Mouse (Mus musculus) embryonic facial prominence, embryonic 12.5 days (tissue): Measurements from ENCODE around the gene Samd4b. TPM values are rescaled to one million over a fixed set of nuclear protein-coding genes. Genes with fewer than 3 reads are reported as not detected.

ENCODE experiments used
- ATAC-seq: fragments of 200-750 bp; cut with Nextera tagmentation; 2 replicates; pipeline ENCODE4 v1.8.0; 2017; ENCODE audit not compliant: insufficient number of reproducible peaks, insufficient read depth, low FRiP score, low TSS enrichment
- H3K27ac ChIP-seq: fragments of 300-500 bp; sonication (generic); 2 replicates; pipeline ENCODE4 v1.5.1; 2016; ENCODE audit warnings: mild to moderate bottlenecking
- H3K27me3 ChIP-seq: fragments of 300-500 bp; sonication (generic); 2 replicates; pipeline ENCODE4 v1.6.1; 2016; ENCODE audit warnings: mild to moderate bottlenecking, moderate library complexity
- H3K36me3 ChIP-seq: fragments of 300-500 bp; sonication (generic); 2 replicates; pipeline ENCODE4 v1.6.1; 2016; ENCODE audit warnings: mild to moderate bottlenecking
- H3K4me1 ChIP-seq: fragments of 300-500 bp; sonication (generic); 2 replicates; pipeline ENCODE4 v1.6.1; 2016
- H3K4me2 ChIP-seq: fragments of 300-500 bp; sonication (generic); replicated peaks from 2 replicates; pipeline ENCODE4 v1.6.1; 2016; ENCODE audit warnings: mild to moderate bottlenecking, moderate library complexity
- H3K4me3 ChIP-seq: fragments of 300-500 bp; sonication (generic); 2 replicates; pipeline ENCODE4 v1.5.1; 2016; ENCODE audit warnings: mild to moderate bottlenecking
- H3K9ac ChIP-seq: fragments of 300-500 bp; sonication (generic); 2 replicates; pipeline ENCODE4 v1.6.1; 2016; ENCODE audit warnings: mild to moderate bottlenecking, moderate library complexity
- H3K9me3 ChIP-seq: fragments of 300-500 bp; sonication (generic); 2 replicates; pipeline ENCODE4 v1.6.1; 2016; ENCODE audit warnings: mild to moderate bottlenecking, moderate library complexity
- WGBS: fragments of 180-500 bp; shearing (Covaris S2); methylation state at CpG from one replicate; pipeline ENCODE4 v1.1.7; 2016; 5-methylcytosine and 5-hydroxymethylcytosine counted together
- polyA plus RNA-seq: library from polyadenylated mRNA; unstranded; fragments of >200 nt; fragmentation: Nextera tagmentation; extraction: Ambion mirVana; gene quantifications from 2 replicates; pipeline ENCODE4 v1.2.1, GENCODE M21; 2016

Gene Samd4b
- polyA plus RNA-seq, 1 experiment from 2014 or later = 36.6 TPM

DNA sequence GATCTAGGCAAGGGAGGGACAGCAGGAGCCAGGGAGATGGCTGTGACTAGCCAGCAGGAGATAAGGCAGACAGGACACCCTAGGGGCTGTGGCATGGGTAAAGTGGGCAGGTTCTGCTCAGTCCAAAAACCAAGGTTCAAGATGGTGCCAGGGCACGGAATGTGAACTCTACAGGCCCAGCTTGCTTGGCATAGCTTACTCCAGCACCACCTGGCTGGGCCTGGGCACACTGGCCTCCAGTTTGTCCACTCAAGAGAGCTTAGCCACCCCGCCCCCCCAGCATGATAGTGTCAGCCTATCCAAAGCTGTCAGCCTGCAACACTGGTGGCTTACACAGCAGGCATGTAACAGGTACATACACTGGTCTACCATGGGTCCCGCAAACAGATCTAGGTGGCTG is 24.7 kb downstream of the Samd4b start:
- no peaks in the 10 kb centered on the region for H3K27me3 ChIP-seq
- ATAC-seq = no peak
- peaks cover 31% of the 10 kb centered on the region for H3K4me1 ChIP-seq
- H3K4me2 ChIP-seq = no peak overlapping the region
- H3K9me3 ChIP-seq = no peaks in the 10 kb centered on the region
- no peak overlapping the region for H3K9ac ChIP-seq
- WGBS = 91% methylated on average over 3 of the region's 3 CpGs
- H3K36me3 ChIP-seq = 0 out of 2 replicates have a peak, but pooled peaks cover 12% of the 10 kb centered on the region
- no peak overlapping the region for H3K27ac ChIP-seq
- H3K4me3 ChIP-seq = no peak overlapping the region

DNA sequence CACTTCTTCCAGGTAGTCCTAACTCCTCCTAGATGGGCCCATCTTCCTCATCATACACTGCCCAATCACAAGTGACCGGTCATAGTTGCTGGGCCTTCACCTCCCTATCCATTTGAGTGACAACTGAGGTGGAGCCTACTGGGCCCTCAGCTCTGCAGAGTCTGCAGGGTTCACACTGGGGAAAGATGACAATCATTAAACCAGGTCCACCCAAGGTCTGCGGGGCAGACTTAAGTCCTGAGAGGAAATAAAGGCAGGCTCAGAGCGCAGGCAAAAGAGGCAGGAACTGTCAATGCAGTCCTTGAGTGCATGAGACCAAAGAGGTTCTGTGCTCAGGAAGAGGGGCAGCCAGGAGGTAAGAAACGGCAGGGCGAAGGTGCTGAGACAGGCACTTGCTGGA is 25.3 kb downstream of the Samd4b start:
- no peak for ATAC-seq

DNA sequence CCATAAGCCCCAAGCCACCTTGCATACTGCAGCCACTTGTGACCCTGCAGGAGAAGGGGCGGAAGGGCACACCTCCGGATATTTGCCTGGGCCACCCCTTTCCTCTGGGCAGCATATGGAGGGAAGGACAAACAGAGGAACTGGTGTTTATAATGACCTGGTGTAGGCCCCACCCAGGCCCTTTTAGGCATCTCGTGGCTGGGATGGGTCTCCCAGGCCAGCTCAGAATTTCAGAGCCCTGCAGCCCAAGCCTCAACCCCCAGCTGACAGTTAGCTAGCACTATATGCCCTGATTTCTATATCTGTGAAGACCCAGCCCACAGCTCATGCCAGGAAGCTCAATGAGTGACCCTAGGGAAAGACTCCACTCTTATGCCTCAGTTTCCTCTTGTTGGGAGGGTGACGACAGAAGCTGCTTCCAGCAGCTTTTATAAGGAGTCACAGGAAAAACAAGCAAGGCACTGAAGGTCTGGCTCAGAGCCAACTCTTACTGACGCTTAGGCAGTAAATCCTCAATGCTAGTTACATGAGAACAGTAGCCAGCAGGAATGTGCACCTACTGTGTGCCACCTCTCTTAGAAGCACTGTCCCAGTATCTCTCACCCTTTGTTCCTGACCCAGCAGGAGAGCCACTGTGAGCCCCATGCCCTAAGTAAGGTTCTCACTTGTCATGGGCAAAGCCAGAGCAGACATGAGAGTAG is 26.8 kb downstream of the Samd4b start:
- H3K36me3 ChIP-seq = peaks cover 32% of the 10 kb centered on the region
- peak overlapping the region; percentile 62 for H3K27ac ChIP-seq
- ATAC-seq = no peak
- H3K9ac ChIP-seq = no peak overlapping the region
- 39% methylated on average over 5 of the region's 5 CpGs for WGBS
- no peaks in the 10 kb centered on the region for H3K27me3 ChIP-seq
- no peak overlapping the region for H3K4me2 ChIP-seq
- no peaks in the 10 kb centered on the region for H3K9me3 ChIP-seq
- H3K4me3 ChIP-seq = no peak overlapping the region
- peaks cover 18% of the 10 kb centered on the region; the same call in 1 of the 2 replicates for H3K4me1 ChIP-seq

More for the DNA sequence above, 25.3 kb downstream of the Samd4b start:
- H3K27ac ChIP-seq = no peak overlapping the region
- H3K36me3 ChIP-seq = peaks cover 16% of the 10 kb centered on the region
- H3K9me3 ChIP-seq = no peaks in the 10 kb centered on the region
- peaks cover 31% of the 10 kb centered on the region for H3K4me1 ChIP-seq
- H3K9ac ChIP-seq = no peak overlapping the region
- H3K4me2 ChIP-seq = no peak overlapping the region
- 80% methylated on average over 5 of the region's 5 CpGs for WGBS
- H3K27me3 ChIP-seq = no peaks in the 10 kb centered on the region
- no peak overlapping the region for H3K4me3 ChIP-seq

DNA sequence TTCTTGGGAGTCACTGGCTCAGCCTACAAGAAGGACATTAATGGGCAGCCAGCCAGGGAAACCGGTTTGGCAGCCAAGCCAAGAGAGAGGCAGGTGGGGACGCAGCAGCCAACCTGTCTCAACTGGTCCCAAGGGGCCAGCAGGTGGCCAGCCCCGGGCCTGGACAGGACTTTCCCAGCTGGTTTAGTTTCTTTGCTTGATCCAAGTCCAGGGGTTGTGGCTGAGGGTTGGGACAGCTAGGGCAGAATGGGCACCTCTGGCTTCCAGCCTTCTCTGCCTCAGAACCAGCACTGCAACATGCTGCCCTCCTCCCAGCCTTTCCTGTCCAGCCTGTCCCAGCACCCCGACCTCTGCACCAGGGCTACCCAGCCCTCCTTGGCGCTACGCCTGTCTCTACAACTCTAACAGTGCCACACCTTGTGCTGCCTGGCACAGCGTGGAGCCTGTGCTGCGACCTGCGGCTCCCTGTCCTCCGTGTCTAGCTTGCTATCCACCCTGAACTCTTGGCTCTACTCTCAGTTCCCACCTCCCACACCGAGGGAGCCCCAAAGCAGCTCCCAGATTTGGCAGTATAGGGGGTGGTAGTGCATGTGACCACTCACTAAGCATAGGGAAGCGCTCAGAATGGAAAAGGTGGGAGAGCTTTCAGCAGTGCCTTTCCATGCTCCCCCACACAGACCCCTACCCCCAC is 27.5 kb downstream of the Samd4b start:
- H3K4me1 ChIP-seq = peaks cover 12% of the 10 kb centered on the region; the same call in 1 of the 2 replicates
- 70% methylated on average over 12 of the region's 12 CpGs for WGBS
- H3K9me3 ChIP-seq = no peaks in the 10 kb centered on the region
- no peak overlapping the region for H3K4me3 ChIP-seq
- peak; percentile 37; the same call in 1 of the 2 replicates for ATAC-seq
- H3K9ac ChIP-seq = no peak overlapping the region
- H3K27ac ChIP-seq = peak overlapping the region; percentile 62
- no peaks in the 10 kb centered on the region for H3K27me3 ChIP-seq
- H3K4me2 ChIP-seq = no peak overlapping the region
- H3K36me3 ChIP-seq = peaks cover 36% of the 10 kb centered on the region

DNA sequence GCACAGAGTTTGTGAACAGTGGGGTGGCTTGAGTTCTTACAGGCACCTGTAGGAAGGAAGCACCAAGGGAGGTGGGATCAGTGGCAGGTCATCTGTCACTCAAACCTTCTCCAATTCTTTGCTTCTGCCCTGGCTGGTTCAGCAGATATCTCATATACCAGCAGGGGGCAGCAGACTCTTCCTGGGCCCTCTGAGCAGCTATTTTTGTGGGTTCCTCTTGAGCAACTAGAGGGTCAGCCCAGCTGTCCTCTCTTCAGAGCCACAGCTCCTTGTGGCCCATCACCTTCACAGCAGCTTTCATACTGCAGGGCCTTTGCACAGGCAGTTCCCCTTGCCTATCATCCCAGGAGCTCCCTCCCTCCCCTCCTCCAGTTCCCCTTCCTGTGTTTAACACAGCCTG is 29.7 kb downstream of the Samd4b start:
- H3K9me3 ChIP-seq = no peaks in the 10 kb centered on the region
- no peaks in the 10 kb centered on the region for H3K27me3 ChIP-seq
- H3K27ac ChIP-seq = no peak overlapping the region
- H3K4me2 ChIP-seq = no peak overlapping the region
- no peak overlapping the region for H3K4me3 ChIP-seq
- no peak overlapping the region for H3K9ac ChIP-seq
- H3K4me1 ChIP-seq = peaks cover 12% of the 10 kb centered on the region; the same call in 1 of the 2 replicates
- H3K36me3 ChIP-seq = peaks cover 55% of the 10 kb centered on the region
- no peak for ATAC-seq

DNA sequence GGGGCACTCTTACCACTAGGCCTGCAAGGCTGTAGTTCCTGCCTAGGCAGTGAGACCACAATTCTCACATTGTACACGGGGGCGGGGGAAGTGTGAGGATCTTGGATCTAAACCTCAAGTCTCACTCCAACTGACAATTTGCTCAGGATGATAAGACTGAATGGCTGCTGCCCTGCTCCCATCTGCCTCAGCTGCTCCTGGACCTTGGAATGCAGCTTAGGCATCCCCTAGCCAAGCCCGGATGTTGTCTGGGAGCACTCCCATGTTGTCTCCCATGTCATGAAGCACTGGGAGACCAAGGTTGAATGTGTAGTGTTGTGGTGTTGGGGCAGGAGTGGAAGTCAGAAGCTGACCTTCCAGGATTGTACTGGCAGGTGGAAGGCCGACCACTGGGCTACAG is 30.4 kb downstream of the Samd4b start:
- no peak overlapping the region for H3K4me2 ChIP-seq
- no peak overlapping the region for H3K9ac ChIP-seq
- no peak overlapping the region for H3K27ac ChIP-seq
- WGBS = 84% methylated on average over 4 of the region's 4 CpGs
- ATAC-seq = no peak
- H3K9me3 ChIP-seq = no peaks in the 10 kb centered on the region
- peaks cover 12% of the 10 kb centered on the region; the same call in 1 of the 2 replicates for H3K4me1 ChIP-seq
- no peaks in the 10 kb centered on the region for H3K27me3 ChIP-seq
- H3K36me3 ChIP-seq = peaks cover 63% of the 10 kb centered on the region
- no peak overlapping the region for H3K4me3 ChIP-seq

DNA sequence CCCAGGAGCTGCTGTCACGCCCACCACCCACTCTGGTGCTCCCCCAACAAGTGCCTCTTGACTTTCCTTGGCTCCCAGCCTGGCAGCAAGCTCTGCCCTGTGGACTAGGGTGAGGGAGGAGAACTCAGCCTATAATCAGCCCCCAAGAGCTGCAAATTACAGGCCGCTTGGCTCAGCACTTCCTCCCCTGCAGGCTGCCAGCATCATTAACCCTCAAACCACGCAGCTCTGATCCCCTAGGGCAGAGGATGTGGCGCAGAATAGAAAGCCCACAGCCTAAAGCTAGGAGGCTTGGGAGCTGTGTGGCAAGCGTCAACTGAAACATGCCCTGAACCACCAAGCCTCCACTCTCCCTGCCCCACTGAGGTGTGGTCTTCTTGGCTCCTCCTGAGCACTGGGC is 32.5 kb downstream of the Samd4b start:
- no peaks in the 10 kb centered on the region for H3K9me3 ChIP-seq
- H3K4me2 ChIP-seq = no peak overlapping the region
- no peak overlapping the region for H3K27ac ChIP-seq
- H3K36me3 ChIP-seq = peaks cover 81% of the 10 kb centered on the region
- no peak for ATAC-seq
- no peaks in the 10 kb centered on the region for H3K4me1 ChIP-seq
- H3K9ac ChIP-seq = no peak overlapping the region
- H3K4me3 ChIP-seq = no peak overlapping the region
- H3K27me3 ChIP-seq = no peaks in the 10 kb centered on the region
- 77% methylated on average over 5 of the region's 5 CpGs for WGBS

DNA sequence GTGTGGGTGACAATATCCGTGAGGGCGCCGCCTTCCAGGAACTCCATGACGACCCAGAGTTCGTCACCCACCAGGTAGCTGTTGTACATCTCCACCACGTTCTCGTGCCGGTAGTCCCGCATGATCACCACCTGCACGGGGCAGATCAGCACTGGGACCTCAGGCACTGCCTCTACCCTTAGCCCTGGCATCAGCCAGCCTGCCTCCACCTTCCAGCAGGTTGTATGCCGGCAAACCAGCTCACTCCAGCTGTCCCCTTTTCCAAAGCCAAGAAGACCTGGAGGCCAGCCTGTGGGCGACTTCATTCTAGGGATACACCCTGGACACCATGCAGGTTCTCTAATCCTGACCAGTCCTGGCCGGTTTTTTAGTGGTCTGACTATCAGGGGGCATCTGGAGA is 35.0 kb downstream of the Samd4b start:
- peaks cover 92% of the 10 kb centered on the region for H3K36me3 ChIP-seq
- no peak overlapping the region for H3K4me3 ChIP-seq
- no peaks in the 10 kb centered on the region for H3K9me3 ChIP-seq
- H3K27me3 ChIP-seq = no peaks in the 10 kb centered on the region
- H3K4me1 ChIP-seq = no peaks in the 10 kb centered on the region
- no peak overlapping the region for H3K27ac ChIP-seq
- ATAC-seq = no peak
- H3K9ac ChIP-seq = no peak overlapping the region
- 91% methylated on average over 13 of the region's 13 CpGs for WGBS
- no peak overlapping the region for H3K4me2 ChIP-seq

DNA sequence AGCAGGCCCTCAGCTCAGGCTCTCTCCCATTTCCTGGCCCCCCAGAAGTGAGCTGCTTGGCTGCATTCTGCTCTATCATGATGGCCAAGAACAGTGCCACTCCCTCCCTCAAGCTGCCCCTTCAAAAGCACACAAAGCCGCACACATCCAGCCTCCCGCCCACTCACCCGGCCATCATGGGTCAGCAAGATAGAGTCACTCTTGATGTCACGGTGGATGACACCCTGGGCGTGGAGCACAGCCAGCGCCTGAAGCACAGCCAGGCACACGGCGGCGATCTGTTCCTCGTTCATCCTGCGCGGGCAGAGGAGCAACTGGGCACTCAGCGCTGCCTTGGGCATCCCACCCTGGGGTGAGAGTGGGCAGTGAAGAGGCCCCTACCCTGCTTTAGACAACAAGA is 35.6 kb downstream of the Samd4b start:
- H3K9me3 ChIP-seq = no peaks in the 10 kb centered on the region
- 93% methylated on average over 13 of the region's 13 CpGs for WGBS
- no peak overlapping the region for H3K4me3 ChIP-seq
- H3K4me1 ChIP-seq = no peaks in the 10 kb centered on the region
- H3K27me3 ChIP-seq = no peaks in the 10 kb centered on the region
- ATAC-seq = no peak
- no peak overlapping the region for H3K4me2 ChIP-seq
- H3K9ac ChIP-seq = no peak overlapping the region
- no peak overlapping the region for H3K27ac ChIP-seq
- H3K36me3 ChIP-seq = peaks cover 86% of the 10 kb centered on the region

DNA sequence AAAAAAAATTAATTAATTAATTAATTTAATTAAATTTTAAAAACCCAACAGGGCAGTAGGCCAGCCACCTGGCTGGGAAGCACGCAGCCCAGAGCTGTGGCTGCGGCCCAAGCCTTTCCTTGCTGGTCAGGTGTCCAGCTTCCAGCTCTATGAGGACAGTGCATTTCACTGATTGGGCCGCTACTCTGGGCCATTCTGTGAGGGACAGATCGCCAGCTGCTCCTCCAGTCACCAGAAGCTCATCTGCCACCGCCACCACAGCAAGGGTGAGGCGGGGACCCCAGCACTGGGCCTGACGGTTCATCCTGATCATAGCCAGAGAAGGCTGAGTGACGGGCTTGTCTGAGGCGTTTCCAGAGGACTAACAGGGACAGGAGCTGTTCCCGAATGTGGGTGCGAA is 36.0 kb downstream of the Samd4b start:
- no peak overlapping the region for H3K4me2 ChIP-seq
- 94% methylated on average over 11 of the region's 11 CpGs for WGBS
- H3K4me3 ChIP-seq = no peak overlapping the region
- H3K27ac ChIP-seq = no peak overlapping the region
- ATAC-seq = no peak
- no peaks in the 10 kb centered on the region for H3K9me3 ChIP-seq
- H3K9ac ChIP-seq = no peak overlapping the region
- H3K4me1 ChIP-seq = no peaks in the 10 kb centered on the region
- H3K27me3 ChIP-seq = no peaks in the 10 kb centered on the region
- peaks cover 82% of the 10 kb centered on the region for H3K36me3 ChIP-seq

DNA sequence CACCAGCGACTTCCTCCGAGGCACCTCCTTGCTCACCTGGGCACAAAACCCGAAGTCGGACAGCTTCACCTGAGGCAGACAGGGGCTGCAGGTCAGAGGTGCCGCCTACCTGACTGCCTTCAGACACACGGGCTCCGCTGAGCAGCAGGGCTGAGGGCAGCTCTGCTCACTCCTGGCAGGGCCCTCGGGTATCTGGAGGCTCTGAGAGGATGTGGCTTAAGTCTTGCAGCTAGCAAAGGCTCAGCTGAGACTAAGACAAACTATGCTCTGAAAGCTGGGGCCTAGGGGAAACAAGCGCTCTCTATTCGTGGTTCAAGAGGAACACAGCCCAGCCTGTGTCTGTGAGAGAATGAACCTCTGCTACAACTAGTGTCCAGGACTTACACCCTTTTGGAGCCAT is 37.1 kb downstream of the Samd4b start:
- no peaks in the 10 kb centered on the region for H3K9me3 ChIP-seq
- H3K9ac ChIP-seq = no peak overlapping the region
- no peak overlapping the region for H3K4me3 ChIP-seq
- H3K36me3 ChIP-seq = peaks cover 71% of the 10 kb centered on the region
- H3K27me3 ChIP-seq = no peaks in the 10 kb centered on the region
- H3K4me2 ChIP-seq = no peak overlapping the region
- H3K27ac ChIP-seq = no peak overlapping the region
- ATAC-seq = no peak
- H3K4me1 ChIP-seq = no peaks in the 10 kb centered on the region
- WGBS = 91% methylated on average over 10 of the region's 10 CpGs

DNA sequence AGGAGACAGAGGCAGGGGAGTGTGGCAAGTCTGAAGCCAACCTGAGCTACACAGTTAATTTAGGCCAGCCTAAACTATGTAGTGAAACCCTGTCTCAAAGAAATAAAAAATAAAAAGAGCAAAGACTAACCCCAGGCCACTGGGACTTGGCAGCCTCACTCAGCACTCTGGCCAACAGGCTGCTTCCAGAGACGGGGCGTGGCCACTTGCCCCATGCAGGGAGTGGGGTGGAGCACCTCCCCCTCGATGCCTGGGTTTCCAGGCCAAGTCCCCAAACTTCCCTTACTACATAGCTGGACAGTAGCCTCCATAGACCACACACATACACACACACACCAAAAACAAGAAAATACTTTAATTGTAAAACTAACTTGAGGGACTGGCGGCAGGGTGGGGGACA is 39.5 kb downstream of the Samd4b start:
- WGBS = 42% methylated on average over 4 of the region's 4 CpGs

More for the DNA sequence above, 39.5 kb downstream of the Samd4b start:
- H3K4me1 ChIP-seq = no peaks in the 10 kb centered on the region
- no peaks in the 10 kb centered on the region for H3K27me3 ChIP-seq
- H3K9ac ChIP-seq = no peak overlapping the region
- peaks cover 48% of the 10 kb centered on the region for H3K36me3 ChIP-seq
- no peak overlapping the region for H3K4me2 ChIP-seq
- no peak for ATAC-seq
- no peaks in the 10 kb centered on the region for H3K9me3 ChIP-seq
- H3K4me3 ChIP-seq = no peak overlapping the region
- 0 out of 2 replicates have a peak overlapping the region, but pooled peaks have one; percentile 11 for H3K27ac ChIP-seq
